Mouse (Mus musculus): ENCODE data around the gene Cadps. TPM values are rescaled to one million over a fixed set of nuclear protein-coding genes. Genes with fewer than 3 reads are reported as not detected.

Cadps gene
- polyA plus RNA-seq, 2 experiments, result 0.01 TPM; not detected in 1

DNA sequence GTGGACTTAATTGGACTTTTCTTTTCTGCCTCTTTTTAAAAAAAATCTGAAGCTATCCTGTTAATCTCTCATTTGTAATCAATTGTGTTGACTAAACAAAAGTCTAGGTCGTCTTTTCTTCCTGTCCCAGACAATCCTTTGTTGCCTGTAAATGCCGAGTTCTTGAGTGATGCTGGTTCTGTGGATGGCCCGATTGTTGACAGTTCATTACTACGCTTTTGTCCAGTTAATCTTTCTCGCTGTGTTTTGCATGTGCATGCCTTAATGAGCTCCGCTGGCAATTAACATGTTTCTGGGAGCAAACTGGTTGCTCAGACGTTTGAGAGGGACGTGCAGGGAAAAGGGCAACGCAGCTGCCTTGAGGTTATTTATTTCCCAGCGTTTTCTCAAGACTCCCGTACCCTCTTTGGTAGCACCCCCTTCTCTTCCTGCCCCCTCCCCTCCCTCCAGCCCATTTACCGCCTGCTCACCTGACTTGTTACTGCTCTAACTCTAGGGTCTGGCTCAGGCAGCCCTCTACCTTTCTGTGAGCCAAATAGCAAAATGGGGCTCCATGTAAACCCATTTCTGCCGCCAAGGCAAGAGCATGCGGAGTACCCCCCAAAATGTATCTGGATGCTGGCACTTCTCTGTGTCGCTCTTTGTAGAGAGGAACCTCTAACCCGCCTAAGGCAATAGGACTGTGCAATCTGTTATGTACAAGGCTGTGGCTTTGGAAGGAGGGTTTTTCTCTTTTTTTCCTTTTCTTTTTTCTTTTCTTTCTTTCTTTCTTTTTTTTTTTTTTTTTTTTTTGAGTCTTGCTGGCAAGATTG, 484.7 kb downstream of the Cadps start:
- no peaks in the 10 kb centered on the region for H3K9me3 ChIP-seq (ENCODE audit: control insufficient read depth, low read length)
- 4% methylated on average over 16 of the region's 16 CpGs for WGBS (ENCODE audit: insufficient replicate concordance)
- TF ChIP-seq EP300 (IDR thresholded peaks at IDR 0.05; ENCODE audit: low read depth) (no peak), CTCF (IDR thresholded peaks at IDR 0.05; ENCODE audit: low read depth) (no peak)

DNA sequence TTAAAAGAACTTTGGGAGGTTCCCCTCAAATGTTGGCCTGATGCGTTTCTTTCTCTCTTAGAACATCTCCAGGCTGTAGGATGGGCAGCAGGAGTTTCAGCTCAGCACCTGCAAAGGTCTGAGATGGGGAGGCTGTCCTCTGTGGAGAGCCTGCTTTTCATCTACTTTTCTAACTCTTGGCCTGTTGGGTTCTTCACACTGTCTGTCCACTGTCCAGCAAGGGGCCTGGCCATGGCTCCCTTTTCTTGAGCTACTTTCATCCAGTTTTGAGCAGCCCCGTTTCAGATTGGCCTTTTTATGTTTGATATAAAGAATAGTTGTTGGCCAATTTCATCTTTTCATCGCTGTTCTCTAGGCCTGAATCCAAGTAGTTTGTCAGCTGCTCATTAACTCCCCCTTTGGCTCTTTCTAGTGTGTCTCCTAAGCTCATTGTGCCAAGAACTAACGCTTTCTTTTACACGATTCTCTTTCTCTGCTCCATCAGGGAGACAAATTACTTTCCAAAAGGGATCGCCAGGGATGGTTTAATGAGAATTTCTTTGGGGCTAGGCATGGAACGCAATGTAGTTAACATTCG, 485.4 kb downstream of the Cadps start:
- H3K4me1 ChIP-seq (replicated peaks; ENCODE audit: control insufficient read depth in 2 of 2, insufficient read depth in 2 of 2, low read length in 1 of 2), result no peaks in the 10 kb centered on the region
- no peak for TF ChIP-seq EP300 (IDR thresholded peaks at IDR 0.05; ENCODE audit: low read depth)
- no peak for TF ChIP-seq CTCF (IDR thresholded peaks at IDR 0.05; ENCODE audit: low read depth)
- DNase-seq (ENCODE audit: low read depth in 3 of 3, low spot score in 3 of 3), result no peak
- H3K4me2 ChIP-seq (ENCODE audit: low read depth), result no peak overlapping the region
- H3K9ac ChIP-seq (replicated peaks), result no peak overlapping the region
- H3K27ac ChIP-seq, result no peak overlapping the region
- H3K36me3 ChIP-seq (replicated peaks; ENCODE audit: control insufficient read depth, insufficient read depth, low read depth), result no peaks in the 10 kb centered on the region
- H3K27me3 ChIP-seq (ENCODE audit: control insufficient read depth, insufficient read depth, low read length), result peaks cover 53% of the 10 kb centered on the region
- WGBS (ENCODE audit: insufficient replicate concordance), result 6% methylated on average over 8 of the region's 8 CpGs
- no peak overlapping the region for H3K4me3 ChIP-seq (ENCODE audit: insufficient read depth in 1 of 2, low read depth in 2 of 2, low read length in 2 of 2)
- ATAC-seq (ENCODE audit: insufficient read depth), result no peak
- H3K9me3 ChIP-seq (ENCODE audit: control insufficient read depth, low read length), result no peaks in the 10 kb centered on the region

More for the DNA sequence above, 484.7 kb downstream of the Cadps start:
- DNase-seq (ENCODE audit: low read depth in 3 of 3, low spot score in 3 of 3), result no peak
- Histone ChIP-seq H3K4me1 (replicated peaks; ENCODE audit: control insufficient read depth in 2 of 2, insufficient read depth in 2 of 2, low read length in 1 of 2) (no peaks in the 10 kb centered on the region), H3K27ac (no peak overlapping the region), H3K36me3 (replicated peaks; ENCODE audit: control insufficient read depth, insufficient read depth, low read depth) (no peaks in the 10 kb centered on the region), H3K27me3 (ENCODE audit: control insufficient read depth, insufficient read depth, low read length) (peaks cover 60% of the 10 kb centered on the region), H3K4me2 (ENCODE audit: low read depth) (no peak overlapping the region), H3K9ac (replicated peaks) (no peak overlapping the region), H3K4me3 (ENCODE audit: insufficient read depth in 1 of 2, low read depth in 2 of 2, low read length in 2 of 2) (no peak overlapping the region)
- no peak for ATAC-seq (ENCODE audit: insufficient read depth)

DNA sequence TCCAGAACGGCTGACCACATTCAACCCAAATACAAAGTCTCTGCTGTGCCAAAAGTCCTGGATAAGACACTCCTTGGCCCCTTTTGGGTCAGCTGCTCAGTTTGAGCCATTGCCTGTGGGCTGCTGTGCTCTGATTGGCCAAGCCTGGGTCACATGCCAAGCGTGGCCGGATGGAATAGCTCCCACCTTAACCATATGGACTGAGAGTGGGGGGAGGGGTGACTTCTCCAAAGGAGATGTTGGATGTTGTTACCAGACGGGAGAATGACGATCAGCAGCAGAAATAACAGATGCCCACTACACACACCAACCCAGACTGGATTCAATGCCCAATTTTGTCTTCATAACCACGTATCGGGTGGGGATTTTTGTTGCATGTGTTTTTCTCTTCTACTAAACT, 488.0 kb downstream of the Cadps start:
- DNase-seq (ENCODE audit: low read depth in 3 of 3, low spot score in 3 of 3), result no peak
- Histone ChIP-seq H3K9me3 (ENCODE audit: control insufficient read depth, low read length) (no peaks in the 10 kb centered on the region), H3K4me1 (replicated peaks; ENCODE audit: control insufficient read depth in 2 of 2, insufficient read depth in 2 of 2, low read length in 1 of 2) (no peaks in the 10 kb centered on the region), H3K4me2 (ENCODE audit: low read depth) (no peak overlapping the region), H3K9ac (replicated peaks) (no peak overlapping the region), H3K27ac (no peak overlapping the region), H3K4me3 (ENCODE audit: insufficient read depth in 1 of 2, low read depth in 2 of 2, low read length in 2 of 2) (no peak overlapping the region), H3K36me3 (replicated peaks; ENCODE audit: control insufficient read depth, insufficient read depth, low read depth) (no peaks in the 10 kb centered on the region), H3K27me3 (ENCODE audit: control insufficient read depth, insufficient read depth, low read length) (peaks cover 29% of the 10 kb centered on the region)
- 31% methylated on average over 7 of the region's 7 CpGs for WGBS (ENCODE audit: insufficient replicate concordance)
- ATAC-seq (ENCODE audit: insufficient read depth), result no peak
- no peak for TF ChIP-seq EP300 (IDR thresholded peaks at IDR 0.05; ENCODE audit: low read depth)
- TF ChIP-seq CTCF (IDR thresholded peaks at IDR 0.05; ENCODE audit: low read depth), result no peak

DNA sequence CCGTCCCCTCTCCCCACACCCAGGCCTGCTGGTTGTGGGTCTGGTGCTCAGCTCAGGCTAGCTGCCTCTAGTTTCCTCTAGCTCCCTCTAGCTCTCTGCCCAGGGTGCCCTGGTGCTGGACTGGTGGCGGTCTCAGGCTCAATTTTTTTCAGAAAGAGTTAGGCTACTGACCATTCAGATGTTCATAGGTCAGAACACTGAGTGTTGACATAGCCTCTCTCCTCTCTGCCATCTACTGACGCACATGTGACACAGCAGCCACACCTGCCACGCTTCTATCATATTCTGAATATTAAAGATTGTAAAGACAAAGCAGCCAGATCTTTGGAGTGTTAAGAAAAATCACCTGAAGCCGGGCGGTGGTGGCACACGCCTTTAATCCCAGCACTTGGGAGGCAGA, 489.3 kb downstream of the Cadps start:
- WGBS (ENCODE audit: insufficient replicate concordance), result 57% methylated on average over 7 of the region's 7 CpGs
- H3K9me3 ChIP-seq (ENCODE audit: control insufficient read depth, low read length), result no peaks in the 10 kb centered on the region
- H3K36me3 ChIP-seq (replicated peaks; ENCODE audit: control insufficient read depth, insufficient read depth, low read depth), result no peaks in the 10 kb centered on the region
- no peak overlapping the region for H3K27ac ChIP-seq
- DNase-seq (ENCODE audit: low read depth in 3 of 3, low spot score in 3 of 3), result no peak
- H3K4me3 ChIP-seq (ENCODE audit: insufficient read depth in 1 of 2, low read depth in 2 of 2, low read length in 2 of 2), result no peak overlapping the region
- H3K27me3 ChIP-seq (ENCODE audit: control insufficient read depth, insufficient read depth, low read length), result peaks cover 17% of the 10 kb centered on the region
- no peak for ATAC-seq (ENCODE audit: insufficient read depth)
- H3K9ac ChIP-seq (replicated peaks), result no peak overlapping the region
- no peak overlapping the region for H3K4me2 ChIP-seq (ENCODE audit: low read depth)
- H3K4me1 ChIP-seq (replicated peaks; ENCODE audit: control insufficient read depth in 2 of 2, insufficient read depth in 2 of 2, low read length in 1 of 2), result no peaks in the 10 kb centered on the region
- TF ChIP-seq EP300 (IDR thresholded peaks at IDR 0.05; ENCODE audit: low read depth), result no peak
- TF ChIP-seq CTCF (IDR thresholded peaks at IDR 0.05; ENCODE audit: low read depth), result no peak

Measured in liver, embryonic 14.5 days (tissue).